Mouse (Mus musculus): ENCODE measurements around the gene Cdc14b. TPM values are rescaled to one million over a fixed set of nuclear protein-coding genes. Genes with fewer than 3 reads are reported as not detected.
A peak's percentile ranks its signal among the peaks of the same experiment; 100 is the strongest.

Gene Cdc14b
- polyA plus RNA-seq, 1 experiment, result 2.8 TPM

GRCm38 (mm10) chr13:64314041-64314440, 39.0 kb upstream of the Cdc14b start:
- no peaks in the 10 kb centered on the region for H3K4me1 ChIP-seq (ENCODE audit: control insufficient read depth, insufficient read depth, insufficient read length, low read length)
- no peaks in the 10 kb centered on the region for H3K36me3 ChIP-seq (ENCODE audit: control insufficient read depth, insufficient read depth, low read length)
- no peaks in the 10 kb centered on the region for H3K27me3 ChIP-seq (ENCODE audit: control insufficient read depth, insufficient read depth, low read length)
- WGBS, result 79% methylated on average over 3 of the region's 3 CpGs
- no peak overlapping the region for H3K4me3 ChIP-seq (ENCODE audit: low read depth, low read length)
- TF ChIP-seq CTCF (IDR thresholded peaks at IDR 0.05; ENCODE audit: extremely low read depth, insufficient read length, insufficient replicate concordance, low read depth, low read length) (no peak), POLR2A (IDR thresholded peaks at IDR 0.05; ENCODE audit: low read depth, low read length) (no peak)
- no peak overlapping the region for H3K27ac ChIP-seq (ENCODE audit: insufficient read depth, low read depth, low read length)

GRCm38 (mm10) chr13:64312916-64313289, 37.8 kb upstream of the Cdc14b start:
- Histone ChIP-seq H3K4me1 (ENCODE audit: control insufficient read depth, insufficient read depth, insufficient read length, low read length) (no peaks in the 10 kb centered on the region), H3K27ac (ENCODE audit: insufficient read depth, low read depth, low read length) (no peak overlapping the region), H3K4me3 (ENCODE audit: low read depth, low read length) (no peak overlapping the region), H3K27me3 (ENCODE audit: control insufficient read depth, insufficient read depth, low read length) (no peaks in the 10 kb centered on the region), H3K36me3 (ENCODE audit: control insufficient read depth, insufficient read depth, low read length) (peaks cover 2% of the 10 kb centered on the region; the same call in 1 of the 2 replicates)
- 0% methylated on average over 2 of the region's 2 CpGs for WGBS
- no peak for TF ChIP-seq CTCF (IDR thresholded peaks at IDR 0.05; ENCODE audit: extremely low read depth, insufficient read length, insufficient replicate concordance, low read depth, low read length)
- no peak for TF ChIP-seq POLR2A (IDR thresholded peaks at IDR 0.05; ENCODE audit: low read depth, low read length)

GRCm38 (mm10) chr13:64312024-64312915, 37.2 kb upstream of the Cdc14b start, which contains the start of gene Aaed1:
Gene Aaed1 (minus strand): TSS chr13:64312710.
- peak; percentile 32; the same call in 1 of the 2 replicates for TF ChIP-seq CTCF (IDR thresholded peaks at IDR 0.05; ENCODE audit: extremely low read depth, insufficient read length, insufficient replicate concordance, low read depth, low read length)
- TF ChIP-seq POLR2A (IDR thresholded peaks at IDR 0.05; ENCODE audit: low read depth, low read length), result peak; percentile 93
- H3K4me1 ChIP-seq (ENCODE audit: control insufficient read depth, insufficient read depth, insufficient read length, low read length), result no peaks in the 10 kb centered on the region
- H3K27ac ChIP-seq (ENCODE audit: insufficient read depth, low read depth, low read length), result peak within 1 kb of the TSS; percentile 87
- H3K27me3 ChIP-seq (ENCODE audit: control insufficient read depth, insufficient read depth, low read length), result no peaks in the 10 kb centered on the region
- WGBS, result under 1% methylated on average over 74 of the region's 74 CpGs
- H3K36me3 ChIP-seq (ENCODE audit: control insufficient read depth, insufficient read depth, low read length), result peaks cover 3% of the 10 kb centered on the region
- peak within 1 kb of the TSS; percentile 83 for H3K4me3 ChIP-seq (ENCODE audit: low read depth, low read length)

- TF ChIP-seq CTCF (IDR thresholded peaks at IDR 0.05; ENCODE audit: extremely low read depth, insufficient read length, insufficient replicate concordance, low read depth, low read length) (no peak), POLR2A (IDR thresholded peaks at IDR 0.05; ENCODE audit: low read depth, low read length) (no peak)
- peaks cover 7% of the 10 kb centered on the region for H3K36me3 ChIP-seq (ENCODE audit: control insufficient read depth, insufficient read depth, low read length)
- 20% methylated on average over 1 of the region's 1 CpGs for WGBS
- H3K27ac ChIP-seq (ENCODE audit: insufficient read depth, low read depth, low read length), result no peak overlapping the region
- no peaks in the 10 kb centered on the region for H3K4me1 ChIP-seq (ENCODE audit: control insufficient read depth, insufficient read depth, insufficient read length, low read length)
- no peak overlapping the region for H3K4me3 ChIP-seq (ENCODE audit: low read depth, low read length)
- H3K27me3 ChIP-seq (ENCODE audit: control insufficient read depth, insufficient read depth, low read length), result no peaks in the 10 kb centered on the region
Measured at GRCm38 (mm10) chr13:64311266-64311665, 36.2 kb upstream of the Cdc14b start.

GRCm38 (mm10) chr13:64310585-64310984, 35.5 kb upstream of the Cdc14b start:
- no peaks in the 10 kb centered on the region for H3K4me1 ChIP-seq (ENCODE audit: control insufficient read depth, insufficient read depth, insufficient read length, low read length)
- H3K36me3 ChIP-seq (ENCODE audit: control insufficient read depth, insufficient read depth, low read length), result peaks cover 7% of the 10 kb centered on the region
- H3K27me3 ChIP-seq (ENCODE audit: control insufficient read depth, insufficient read depth, low read length), result no peaks in the 10 kb centered on the region
- no peak for TF ChIP-seq POLR2A (IDR thresholded peaks at IDR 0.05; ENCODE audit: low read depth, low read length)
- H3K27ac ChIP-seq (ENCODE audit: insufficient read depth, low read depth, low read length), result no peak overlapping the region
- WGBS, result 42% methylated on average over 6 of the region's 6 CpGs
- H3K4me3 ChIP-seq (ENCODE audit: low read depth, low read length), result no peak overlapping the region

GRCm38 (mm10) chr13:64309842-64310241, 34.8 kb upstream of the Cdc14b start:
- H3K4me3 ChIP-seq (ENCODE audit: low read depth, low read length), result no peak overlapping the region
- no peak overlapping the region for H3K27ac ChIP-seq (ENCODE audit: insufficient read depth, low read depth, low read length)
- peaks cover 7% of the 10 kb centered on the region for H3K36me3 ChIP-seq (ENCODE audit: control insufficient read depth, insufficient read depth, low read length)
- TF ChIP-seq CTCF (IDR thresholded peaks at IDR 0.05; ENCODE audit: extremely low read depth, insufficient read length, insufficient replicate concordance, low read depth, low read length) (no peak), POLR2A (IDR thresholded peaks at IDR 0.05; ENCODE audit: low read depth, low read length) (no peak)
- H3K4me1 ChIP-seq (ENCODE audit: control insufficient read depth, insufficient read depth, insufficient read length, low read length), result no peaks in the 10 kb centered on the region
- WGBS, result 71% methylated on average over 11 of the region's 11 CpGs
- no peaks in the 10 kb centered on the region for H3K27me3 ChIP-seq (ENCODE audit: control insufficient read depth, insufficient read depth, low read length)

- 47% methylated on average over 5 of the region's 5 CpGs for WGBS
- no peak overlapping the region for H3K27ac ChIP-seq (ENCODE audit: insufficient read depth, low read depth, low read length)
- TF ChIP-seq CTCF (IDR thresholded peaks at IDR 0.05; ENCODE audit: extremely low read depth, insufficient read length, insufficient replicate concordance, low read depth, low read length) (no peak), POLR2A (IDR thresholded peaks at IDR 0.05; ENCODE audit: low read depth, low read length) (no peak)
Measured at GRCm38 (mm10) chr13:64309036-64309435, 33.9 kb upstream of the Cdc14b start.

More at GRCm38 (mm10) chr13:64309036-64309435, 33.9 kb upstream of the Cdc14b start:
- no peaks in the 10 kb centered on the region for H3K4me1 ChIP-seq (ENCODE audit: control insufficient read depth, insufficient read depth, insufficient read length, low read length)
- peaks cover 7% of the 10 kb centered on the region for H3K36me3 ChIP-seq (ENCODE audit: control insufficient read depth, insufficient read depth, low read length)
- no peak overlapping the region for H3K4me3 ChIP-seq (ENCODE audit: low read depth, low read length)
- H3K27me3 ChIP-seq (ENCODE audit: control insufficient read depth, insufficient read depth, low read length), result no peaks in the 10 kb centered on the region
